Mouse (Mus musculus) small intestine, adult 2 months (tissue): ENCODE data around the gene Rundc1.

ENCODE experiments used
- CTCF ChIP-seq: fragments of 200-500 bp; IDR thresholded peaks from 2 replicates; pipeline ENCODE4 v1.5.1; 2012; ENCODE audit warnings: low read depth, mild to moderate bottlenecking, control low read depth, inconsistent platforms, low read length, moderate library complexity, mixed read lengths; ENCODE audit not compliant: insufficient replicate concordance, insufficient read length; ENCODE audit errors: extremely low read depth
- POLR2A ChIP-seq: fragments of 200-500 bp; IDR thresholded peaks from 2 replicates; pipeline ENCODE4 v1.6.1; 2012; ENCODE audit warnings: low read depth, mild to moderate bottlenecking, control low read depth, inconsistent platforms, low read length, moderate library complexity

DNA sequence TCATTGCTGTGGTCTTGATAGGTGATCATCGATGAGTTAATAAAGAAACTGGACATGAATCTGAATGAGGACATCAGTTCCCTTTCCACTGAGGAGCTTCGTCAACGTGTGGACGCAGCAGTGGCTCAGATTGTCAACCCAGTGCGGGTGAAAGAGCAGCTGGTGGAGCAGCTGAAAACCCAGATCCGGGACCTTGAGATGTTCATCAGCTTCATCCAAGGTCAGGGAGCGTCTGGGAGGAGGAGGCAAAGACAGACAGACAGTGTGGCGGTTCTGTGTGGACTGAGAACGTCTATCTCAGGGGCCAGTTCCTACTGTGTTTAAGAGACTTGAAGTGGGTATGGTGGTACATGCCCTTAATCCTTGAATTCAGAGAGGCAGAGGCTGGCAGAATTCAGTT is 6.4 kb downstream of the Rundc1 start:
- no peak for TF ChIP-seq POLR2A
- no peak for TF ChIP-seq CTCF
